Mouse (Mus musculus): ENCODE data around the gene Usp26. TPM values are rescaled to one million over a fixed set of nuclear protein-coding genes. Genes with fewer than 3 reads are reported as not detected.

Usp26 gene
- not detected in 2 replicates for polyA plus RNA-seq (2016; fragmentation: Nextera tagmentation; extraction: Ambion mirVana)

- DNase-seq (ENCODE audit: low spot score), result no peak
- no peaks in the 10 kb centered on the region for H3K36me3 ChIP-seq
- no peaks in the 10 kb centered on the region for H3K4me1 ChIP-seq
- WGBS, result 90% methylated on average over 6 of the region's 6 CpGs
- no peak within 1 kb of the TSS for H3K4me3 ChIP-seq
- no peaks in the 10 kb centered on the region for H3K9me3 ChIP-seq (replicated peaks)
- no peaks in the 10 kb centered on the region for H3K27me3 ChIP-seq (ENCODE audit: low read depth, poor library complexity, severe bottlenecking)
- no peak within 1 kb of the TSS for H3K27ac ChIP-seq
Observed at GRCm38 (mm10) chrX:51801133-51801532, at the start of gene Usp26. Gene Usp26 (minus strand): TSS chrX:51801233.

- no peak overlapping the region for H3K27ac ChIP-seq
- no peak for DNase-seq (ENCODE audit: low spot score)
- 50% methylated on average over 3 of the region's 3 CpGs for WGBS
- H3K4me1 ChIP-seq, result no peaks in the 10 kb centered on the region
- H3K27me3 ChIP-seq (ENCODE audit: low read depth, poor library complexity, severe bottlenecking), result no peaks in the 10 kb centered on the region
- H3K36me3 ChIP-seq, result no peaks in the 10 kb centered on the region
- H3K9me3 ChIP-seq (replicated peaks), result no peaks in the 10 kb centered on the region
- no peak overlapping the region for H3K4me3 ChIP-seq
Observed at GRCm38 (mm10) chrX:51814466-51815247, 13.6 kb upstream of the Usp26 start.

- Histone ChIP-seq H3K27ac (no peak overlapping the region), H3K36me3 (no peaks in the 10 kb centered on the region), H3K4me1 (peaks cover 6% of the 10 kb centered on the region), H3K4me3 (no peak overlapping the region), H3K27me3 (ENCODE audit: low read depth, poor library complexity, severe bottlenecking) (no peaks in the 10 kb centered on the region), H3K9me3 (replicated peaks) (no peaks in the 10 kb centered on the region)
- DNase-seq (ENCODE audit: low spot score), result no peak
- WGBS, result 5% methylated on average over 1 of the region's 1 CpGs
Observed at GRCm38 (mm10) chrX:51767457-51767856, 33.6 kb downstream of the Usp26 start.

- Histone ChIP-seq H3K36me3 (no peaks in the 10 kb centered on the region), H3K27me3 (ENCODE audit: low read depth, poor library complexity, severe bottlenecking) (no peaks in the 10 kb centered on the region), H3K4me3 (no peak overlapping the region), H3K27ac (no peak overlapping the region), H3K4me1 (no peaks in the 10 kb centered on the region), H3K9me3 (replicated peaks) (no peaks in the 10 kb centered on the region)
- peak; percentile 45 for DNase-seq (ENCODE audit: low spot score)
- 78% methylated on average over 2 of the region's 2 CpGs for WGBS
Observed at GRCm38 (mm10) chrX:51736450-51736849, 64.6 kb downstream of the Usp26 start.

- WGBS, result 72% methylated on average over 8 of the region's 8 CpGs
Observed at GRCm38 (mm10) chrX:51714086-51714745, 86.8 kb downstream of the Usp26 start.

GRCm38 (mm10) chrX:51712996-51713395, 88.0 kb downstream of the Usp26 start:
- 79% methylated on average over 1 of the region's 1 CpGs for WGBS
- no peaks in the 10 kb centered on the region for H3K36me3 ChIP-seq
- H3K27me3 ChIP-seq (ENCODE audit: low read depth, poor library complexity, severe bottlenecking), result peaks cover 38% of the 10 kb centered on the region
- no peak overlapping the region for H3K27ac ChIP-seq
- no peaks in the 10 kb centered on the region for H3K4me1 ChIP-seq
- no peaks in the 10 kb centered on the region for H3K9me3 ChIP-seq (replicated peaks)
- H3K4me3 ChIP-seq, result no peak overlapping the region
- DNase-seq (ENCODE audit: low spot score), result no peak

More at GRCm38 (mm10) chrX:51714086-51714745, 86.8 kb downstream of the Usp26 start:
- H3K4me1 ChIP-seq, result no peaks in the 10 kb centered on the region
- H3K27me3 ChIP-seq (ENCODE audit: low read depth, poor library complexity, severe bottlenecking), result peaks cover 28% of the 10 kb centered on the region; the same call in 1 of the 2 replicates
- H3K4me3 ChIP-seq, result no peak overlapping the region
- H3K9me3 ChIP-seq (replicated peaks), result no peaks in the 10 kb centered on the region
- no peak for DNase-seq (ENCODE audit: low spot score)
- H3K27ac ChIP-seq, result no peak overlapping the region
- no peaks in the 10 kb centered on the region for H3K36me3 ChIP-seq

Other genes with a start within 250 kb of the Usp26 start
- 21.2 and 23.2 TPM in 2 replicates for gene Hs6st2, start 119.4 kb downstream of the Usp26 start, polyA plus RNA-seq (2016; fragmentation: Nextera tagmentation; extraction: Ambion mirVana)
- gene 1700080O16Rik, start 171.5 kb upstream of the Usp26 start, polyA plus RNA-seq (2016; fragmentation: Nextera tagmentation; extraction: Ambion mirVana), result not detected in 2 replicates

Measured in limb, embryonic 10.5 days (tissue).